11 mouse cellular contexts compared by ENCODE assay signal in the genomic region with DNA sequence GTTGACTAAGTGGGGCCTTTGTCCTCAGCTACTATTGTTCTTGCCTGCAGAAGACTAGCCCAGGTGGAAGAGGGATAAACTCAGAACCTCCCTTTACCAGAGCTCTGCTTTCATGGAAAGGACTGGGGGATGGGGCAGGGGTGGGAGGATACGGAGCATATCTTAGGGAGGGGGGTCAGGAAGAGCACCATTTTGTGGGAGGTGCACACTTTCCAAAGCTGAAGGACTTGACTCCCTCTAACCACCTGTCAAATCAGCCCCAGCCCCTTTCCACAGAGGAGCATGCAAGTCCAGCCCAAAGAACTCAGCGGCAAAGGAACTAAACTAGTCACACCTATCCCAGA. TPM values are rescaled to one million over a fixed set of nuclear protein-coding genes. Genes with fewer than 3 reads are reported as not detected.
A peak's percentile ranks its signal among the peaks of the same experiment; 100 is the strongest.
DNase-seq lines count a peak whose midpoint lies in the region; ATAC-seq and TF ChIP-seq lines count a peak whose summit lies in the region.
"Had no signal": no experiment of that assay in that cellular context is flagged by ENCODE, and none has a peak within 500 bp of the region (broad histone marks: within the 10 kb centered on the region; RNA-seq: fewer than 3 reads in every experiment).

No protein-coding gene starts in this region.

- no peak overlapping the region for H3K9ac ChIP-seq in stomach, embryonic 14.5 days (replicated peaks; ENCODE audit: low read depth, low read length)
- no peak overlapping the region for H3K9ac ChIP-seq in stomach, postnatal 0 days (ENCODE audit: low read length)
- peak overlapping the region; percentile 31 for H3K9ac ChIP-seq in forebrain, embryonic 15.5 days (replicated peaks)
- H3K9ac ChIP-seq in midbrain, embryonic 13.5 days (replicated peaks): peak overlapping the region; percentile 66
- H3K9ac ChIP-seq: liver, embryonic 12.5 days had no signal

- no peak for ATAC-seq in stomach, embryonic 14.5 days (ENCODE audit: insufficient number of reproducible peaks, insufficient read depth, low FRiP score, low read depth)
- no peak for ATAC-seq in stomach, postnatal 0 days (ENCODE audit: low FRiP score, low TSS enrichment)
- ATAC-seq in forebrain, embryonic 15.5 days (replicated peaks): no peak
- no peak for ATAC-seq in midbrain, embryonic 13.5 days
- ATAC-seq: intestine, embryonic 16.5 days; liver, embryonic 12.5 days had no signal

- TF ChIP-seq EP300 in stomach, postnatal 0 days (optimal IDR thresholded peaks at IDR 0.05): no peak

- no peaks in the 10 kb centered on the region; the same call in 1 of the 2 replicates for H3K36me3 ChIP-seq in stomach, embryonic 14.5 days (ENCODE audit: control insufficient read depth, insufficient read depth, low read length)
- peaks cover 2% of the 10 kb centered on the region; the same call in 1 of the 2 replicates for H3K36me3 ChIP-seq in stomach, postnatal 0 days (ENCODE audit: control insufficient read depth, insufficient read depth, low read length)
- peaks cover 10% of the 10 kb centered on the region; the same call in 1 of the 2 replicates for H3K36me3 ChIP-seq in forebrain, embryonic 15.5 days
- H3K36me3 ChIP-seq in midbrain, embryonic 13.5 days: peaks cover 20% of the 10 kb centered on the region

- DNase-seq in stomach, postnatal 0 days (ENCODE audit: low spot score): no peak
- no peak for DNase-seq in left cerebral cortex, adult 2 months (ENCODE audit: extremely low spot score in 1 of 2, low spot score in 2 of 2)
- DNase-seq in left cerebral cortex, postnatal 10 days (ENCODE audit: extremely low spot score in 1 of 2, low spot score in 2 of 2): no peak
- DNase-seq in cerebellum, postnatal 4 days (ENCODE audit: low spot score in 2 of 2): no peak
- DNase-seq in spleen, postnatal 36 days (ENCODE audit: low spot score in 2 of 2): no peak

- H3K27me3 ChIP-seq in stomach, embryonic 14.5 days (ENCODE audit: control insufficient read depth, insufficient read depth, low read length): no peaks in the 10 kb centered on the region
- H3K27me3 ChIP-seq in stomach, postnatal 0 days (ENCODE audit: control insufficient read depth, insufficient read depth, low read length): no peaks in the 10 kb centered on the region
- H3K27me3 ChIP-seq in forebrain, embryonic 15.5 days: no peaks in the 10 kb centered on the region
- H3K27me3 ChIP-seq in midbrain, embryonic 13.5 days: no peaks in the 10 kb centered on the region
- H3K27me3 ChIP-seq: liver, embryonic 12.5 days had no signal

- TF ChIP-seq CTCF in stomach, postnatal 0 days (IDR thresholded peaks at IDR 0.05; ENCODE audit: low read depth): no peak
- TF ChIP-seq CTCF in left cerebral cortex, adult 2 months (IDR thresholded peaks at IDR 0.05): no peak

- no peaks in the 10 kb centered on the region for H3K9me3 ChIP-seq in stomach, embryonic 14.5 days (ENCODE audit: control insufficient read depth, low read depth, low read length)
- no peaks in the 10 kb centered on the region for H3K9me3 ChIP-seq in stomach, postnatal 0 days (ENCODE audit: control insufficient read depth, low read length)
- no peaks in the 10 kb centered on the region for H3K9me3 ChIP-seq in forebrain, embryonic 15.5 days
- no peaks in the 10 kb centered on the region for H3K9me3 ChIP-seq in midbrain, embryonic 13.5 days
- H3K9me3 ChIP-seq: liver, embryonic 12.5 days had no signal

- no peak overlapping the region for H3K27ac ChIP-seq in stomach, embryonic 14.5 days (ENCODE audit: low read length)
- no peak overlapping the region for H3K27ac ChIP-seq in stomach, postnatal 0 days (replicated peaks)
- peak overlapping the region; percentile 98 for H3K27ac ChIP-seq in forebrain, embryonic 15.5 days (replicated peaks)
- H3K27ac ChIP-seq in midbrain, embryonic 13.5 days: peak overlapping the region; percentile 95
- H3K27ac ChIP-seq in left cerebral cortex, adult 2 months: no peak overlapping the region
- H3K27ac ChIP-seq: liver, embryonic 12.5 days had no signal

- H3K4me3 ChIP-seq in stomach, embryonic 14.5 days (ENCODE audit: low read depth, low read length): no peak overlapping the region
- no peak overlapping the region for H3K4me3 ChIP-seq in stomach, postnatal 0 days (ENCODE audit: low read depth, low read length)
- peak overlapping the region; percentile 93 for H3K4me3 ChIP-seq in forebrain, embryonic 15.5 days
- peak overlapping the region; percentile 64 for H3K4me3 ChIP-seq in midbrain, embryonic 13.5 days (replicated peaks)
- no peak overlapping the region for H3K4me3 ChIP-seq in left cerebral cortex, adult 2 months
- H3K4me3 ChIP-seq: erythroblast, embryonic 14.5 days; liver, embryonic 12.5 days had no signal

- WGBS in stomach, embryonic 14.5 days: 22% methylated on average over 2 of the region's 2 CpGs
- whole genome bisulfite sequencing in stomach, postnatal 0 days: 23% methylated on average over 2 of the region's 2 CpGs
- WGBS in forebrain, embryonic 15.5 days: 0% methylated on average over 2 of the region's 2 CpGs
- 3% methylated on average over 2 of the region's 2 CpGs for WGBS in midbrain, embryonic 13.5 days

- peaks cover 34% of the 10 kb centered on the region for H3K4me1 ChIP-seq in stomach, embryonic 14.5 days (ENCODE audit: control insufficient read depth, insufficient read depth, low read length)
- peaks cover 10% of the 10 kb centered on the region; the same call in 1 of the 2 replicates for H3K4me1 ChIP-seq in stomach, postnatal 0 days (replicated peaks; ENCODE audit: control insufficient read depth, insufficient read depth)
- peaks cover 53% of the 10 kb centered on the region for H3K4me1 ChIP-seq in forebrain, embryonic 15.5 days
- H3K4me1 ChIP-seq in midbrain, embryonic 13.5 days (replicated peaks): peaks cover 68% of the 10 kb centered on the region

- intact Hi-C loops in left cerebral cortex, adult 2 months (cut with DNase I): no loop called here
- intact Hi-C loops in left cerebral cortex, postnatal 10 days (cut with DNase I): no loop called here

- 0 out of 2 replicates have a peak overlapping the region, but pooled peaks have one; percentile 3 for H3K4me2 ChIP-seq in stomach, embryonic 14.5 days (replicated peaks; ENCODE audit: low read depth, low read length)
- H3K4me2 ChIP-seq in stomach, postnatal 0 days (replicated peaks; ENCODE audit: low read depth): no peak overlapping the region
- peak overlapping the region; percentile 73 for H3K4me2 ChIP-seq in forebrain, embryonic 15.5 days (replicated peaks)
- H3K4me2 ChIP-seq in midbrain, embryonic 13.5 days (replicated peaks): peak overlapping the region; percentile 79

RNA-seq across cellular contexts. Expression of a gene that starts 3.5 kb away (rescaled TPM):
- 13.3 and 13.8 TPM in 2 replicates for polyA plus RNA-seq in stomach, embryonic 14.5 days (2014; fragmentation: Nextera tagmentation; extraction: Ambion mirVana)
- polyA plus RNA-seq in stomach, postnatal 0 days (2015; fragmentation: Nextera tagmentation; extraction: Ambion mirVana): 2.5 and 2.8 TPM in 2 replicates
- 15.3 and 17.2 TPM in 2 replicates for polyA plus RNA-seq in forebrain, embryonic 15.5 days (2015; fragmentation: Nextera tagmentation; extraction: Ambion mirVana)
- 18.5 and 19.5 TPM in 2 replicates for polyA plus RNA-seq in midbrain, embryonic 13.5 days (2015; fragmentation: Nextera tagmentation; extraction: Ambion mirVana)
- total RNA-seq in left cerebral cortex, adult 2 months (2021): 10 to 100 TPM; 47.2 to 52.2 TPM
- 10 to 100 TPM; 62.4 to 65.3 TPM for total RNA-seq in left cerebral cortex, postnatal 10 days (2021)

RNA-seq across cellular contexts. Expression of a gene that starts 35.5 kb away (rescaled TPM):
- 17.4 and 18.7 TPM in 2 replicates for polyA plus RNA-seq in stomach, embryonic 14.5 days (2014; fragmentation: Nextera tagmentation; extraction: Ambion mirVana)
- polyA plus RNA-seq in stomach, postnatal 0 days (2015; fragmentation: Nextera tagmentation; extraction: Ambion mirVana): 7.7 and 8.0 TPM in 2 replicates
- polyA plus RNA-seq in forebrain, embryonic 15.5 days (2015; fragmentation: Nextera tagmentation; extraction: Ambion mirVana): 16.3 and 19.9 TPM in 2 replicates
- polyA plus RNA-seq in midbrain, embryonic 13.5 days (2015; fragmentation: Nextera tagmentation; extraction: Ambion mirVana): 17.7 and 18.4 TPM in 2 replicates
- 10 to 100 TPM; 33.6 to 45.8 TPM for total RNA-seq in left cerebral cortex, adult 2 months (2021)
- total RNA-seq in left cerebral cortex, postnatal 10 days (2021): 10 to 100 TPM; 23.0 to 23.5 TPM

Comparison
In these comparisons a context has a peak if more than half of its experiments do, and no peak if none do; other contexts are left out.
1. H3K27ac ChIP-seq: peak in forebrain, embryonic 15.5 days (single experiment) and midbrain, embryonic 13.5 days (single experiment); none in stomach, embryonic 14.5 days (single experiment), stomach, postnatal 0 days (single experiment) and left cerebral cortex, adult 2 months (single experiment).
2. H3K4me3 ChIP-seq: peak in forebrain, embryonic 15.5 days (single experiment) and midbrain, embryonic 13.5 days (single experiment); none in stomach, embryonic 14.5 days (single experiment), stomach, postnatal 0 days (single experiment) and left cerebral cortex, adult 2 months (single experiment).
3. H3K9ac ChIP-seq: peak in forebrain, embryonic 15.5 days (single experiment) and midbrain, embryonic 13.5 days (single experiment); none in stomach, embryonic 14.5 days (single experiment) and stomach, postnatal 0 days (single experiment).